Mouse (Mus musculus): ENCODE measurements around the gene Ccdc96. TPM values are rescaled to one million over a fixed set of nuclear protein-coding genes. Genes with fewer than 3 reads are reported as not detected.
A peak's percentile ranks its signal among the peaks of the same experiment; 100 is the strongest.

Gene Ccdc96
- total and polyA plus RNA-seq, 3 experiments, result 0.35 to 0.52 TPM; not detected in 1

- peak; percentile 49 for DNase-seq
Measured at GRCm38 (mm10) chr5:36525216-36525615, 40.8 kb downstream of the Ccdc96 start.

- peak; percentile 32 for DNase-seq
Measured at GRCm38 (mm10) chr5:36526274-36526673, 41.9 kb downstream of the Ccdc96 start.

DNA sequence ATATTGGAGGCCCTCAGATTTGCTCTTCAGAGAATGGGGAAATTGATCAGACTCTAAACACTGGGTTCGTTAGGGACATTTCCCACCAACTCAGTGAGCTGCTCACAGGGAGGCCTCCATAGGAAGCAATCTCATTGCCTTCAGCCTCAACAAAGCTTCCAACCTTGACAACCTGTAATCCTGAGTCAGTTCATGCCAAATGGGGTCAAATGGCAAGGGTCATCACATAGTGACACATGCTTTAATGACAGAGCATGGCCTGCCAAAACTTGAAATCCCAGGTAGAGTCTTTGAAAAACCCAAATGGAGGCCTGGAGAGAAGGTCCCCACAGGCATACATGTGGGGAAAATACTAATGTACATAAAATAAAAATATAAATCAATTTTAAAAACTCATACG lies 42.5 kb downstream of the Ccdc96 start:
- peak; percentile 37 for DNase-seq

- no peak for DNase-seq
Measured at GRCm38 (mm10) chr5:36529698-36530097, 45.3 kb downstream of the Ccdc96 start.

DNA sequence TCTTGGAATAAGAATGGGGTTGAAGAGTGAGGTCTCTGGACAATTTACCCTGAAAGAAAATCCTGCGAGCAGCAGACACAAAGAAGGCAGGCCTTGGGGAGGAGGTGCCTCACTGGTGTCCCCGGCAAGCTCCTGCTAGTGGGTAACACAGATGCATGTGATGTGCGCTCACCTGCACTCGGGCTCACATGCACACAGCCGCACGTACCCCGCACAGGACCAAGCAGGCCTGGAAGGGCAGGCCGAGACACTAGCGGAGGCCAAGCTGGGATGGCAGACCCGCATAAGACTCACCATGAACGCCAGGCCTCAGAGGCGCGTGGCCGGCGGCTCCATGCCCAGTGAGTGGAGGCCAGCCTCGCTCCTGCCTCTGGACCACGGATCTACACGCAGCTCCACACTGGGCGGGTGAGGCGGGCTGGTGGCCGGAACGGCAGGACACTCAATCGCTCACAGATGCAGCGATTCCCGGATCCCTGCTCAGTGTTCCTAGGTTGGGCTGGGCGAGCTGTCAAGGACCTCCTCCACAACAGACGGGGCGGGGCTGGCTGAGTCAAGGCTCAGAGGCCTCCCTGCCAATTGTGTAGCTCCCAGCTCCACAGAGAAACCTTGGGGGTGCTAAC lies 45.9 kb downstream of the Ccdc96 start:
- DNase-seq, result peak; percentile 99

DNA sequence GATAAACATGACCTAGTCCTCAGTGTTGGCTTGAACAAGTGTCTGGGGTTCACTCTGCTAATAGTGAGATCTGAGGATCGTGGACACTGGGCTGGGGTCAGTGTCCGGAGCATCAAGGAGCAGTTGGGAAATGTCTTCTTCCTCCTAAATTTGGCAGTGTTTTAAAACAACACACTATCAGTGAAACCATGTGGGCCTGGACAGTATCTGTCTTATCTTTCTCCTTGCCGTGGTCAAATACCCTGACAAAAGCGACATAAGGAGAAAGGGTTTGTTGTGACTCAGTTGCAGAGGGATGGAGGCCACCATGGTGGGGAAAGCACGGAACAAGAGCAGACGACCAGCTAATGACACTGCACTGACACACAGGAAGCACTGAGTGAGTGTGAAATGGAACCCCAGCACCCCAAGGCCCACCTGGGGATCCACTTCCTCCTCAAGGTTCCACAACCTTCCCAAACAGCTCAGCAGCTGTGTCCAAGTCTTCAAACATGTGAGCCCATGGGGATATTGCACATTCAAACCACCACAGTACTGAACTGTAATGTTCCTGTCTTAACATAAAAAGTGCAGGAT lies 50.2 kb downstream of the Ccdc96 start:
- DNase-seq, result no peak

DNA sequence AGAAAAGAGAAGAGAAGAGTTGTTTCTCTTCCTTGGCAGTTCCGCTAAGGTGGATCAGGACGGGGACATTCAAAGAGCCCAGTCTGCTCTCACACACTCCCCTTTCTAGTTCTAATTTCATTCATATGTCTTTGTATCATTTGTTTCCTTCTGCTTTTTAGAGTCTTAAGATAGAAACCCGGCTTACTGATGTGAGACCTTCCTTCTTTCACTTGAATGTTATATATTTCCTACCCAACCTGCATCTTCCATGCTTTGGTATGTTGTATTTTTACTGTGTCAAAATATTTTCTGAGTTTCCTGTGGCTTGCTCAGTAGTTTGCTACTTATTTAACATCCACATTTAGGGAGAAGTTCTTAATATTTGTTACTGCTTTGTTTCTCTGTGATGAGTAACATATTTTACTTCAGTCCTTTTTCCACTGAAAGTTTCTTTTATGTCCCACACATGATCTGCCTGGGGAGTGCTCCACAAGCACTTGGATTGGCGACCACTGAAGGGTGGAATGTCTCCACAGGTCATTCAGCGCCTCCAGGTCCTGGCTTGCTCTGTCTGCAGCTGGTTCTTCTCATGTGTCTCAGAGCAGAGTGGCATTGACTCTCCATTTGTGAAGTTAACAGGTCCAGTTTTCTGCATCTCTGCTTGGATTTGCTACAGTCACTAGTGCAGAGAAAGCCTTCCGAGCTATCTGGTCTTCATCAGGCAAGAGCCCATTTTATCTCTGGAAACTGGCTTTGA lies 51.2 kb downstream of the Ccdc96 start:
- DNase-seq, result no peak

- DNase-seq, result no peak
Measured at GRCm38 (mm10) chr5:36536424-36536823, 52.0 kb downstream of the Ccdc96 start.

Other genes with a start within 250 kb of the Ccdc96 start
- 10 to 100 TPM in 1 of 2 experiments, 1 to 10 TPM in 1; 10.0 to 16.4 TPM for gene Sorcs2, start 86.4 kb upstream of the Ccdc96 start, total RNA-seq (2021)
- gene Sorcs2, start 86.4 kb upstream of the Ccdc96 start, polyA plus RNA-seq (2012; rRNA removed), result 18.4 and 19.7 TPM in 2 replicates
- gene Grpel1, start 19.6 kb upstream of the Ccdc96 start, total RNA-seq (2021), result 10 to 100 TPM; 79.9 to 86.9 TPM
- gene Grpel1, start 19.6 kb upstream of the Ccdc96 start, polyA plus RNA-seq (2012; rRNA removed), result 20.6 and 28.7 TPM in 2 replicates
- 10 to 100 TPM; 31.9 to 39.4 TPM for gene Tada2b, start 303 bp upstream of the Ccdc96 start, total RNA-seq (2021)
- 24.0 and 25.9 TPM in 2 replicates for gene Tada2b, start 303 bp upstream of the Ccdc96 start, polyA plus RNA-seq (2012; rRNA removed)
- 10 to 100 TPM; 42.1 to 47.0 TPM for gene Tbc1d14, start 108.7 kb downstream of the Ccdc96 start, total RNA-seq (2021)
- gene Tbc1d14, start 108.7 kb downstream of the Ccdc96 start, polyA plus RNA-seq (2012; rRNA removed), result 16.3 and 18.8 TPM in 2 replicates
- 10 to 100 TPM; 64.4 to 83.5 TPM for gene D5Ertd579e, start 211.4 kb downstream of the Ccdc96 start, total RNA-seq (2021)
- 13.7 and 13.9 TPM in 2 replicates for gene D5Ertd579e, start 211.4 kb downstream of the Ccdc96 start, polyA plus RNA-seq (2012; rRNA removed)

Measured in adrenal gland, adult 2 months (tissue).